Mouse (Mus musculus) liver, embryonic 16.5 days (tissue): ENCODE results near the gene Minpp1. TPM values are rescaled to one million over a fixed set of nuclear protein-coding genes. Genes with fewer than 3 reads are reported as not detected.

Experiments used
- ATAC-seq: fragments of 200-750 bp; cut with Nextera tagmentation; 2 replicates; pipeline ENCODE4 v1.8.0; 2017; ENCODE audit warnings: low read depth, mild to moderate bottlenecking, moderate number of reproducible peaks, moderate library complexity
- H3K27ac ChIP-seq: fragments of 300-500 bp; sonication (generic); 2 replicates; pipeline ENCODE4 v1.5.1; 2014; ENCODE audit warnings: mild to moderate bottlenecking, low read length
- H3K27me3 ChIP-seq: fragments of 300-500 bp; sonication (generic); 2 replicates; pipeline ENCODE4 v1.6.1; 2014; ENCODE audit warnings: low read depth, low read length, mixed read lengths; ENCODE audit not compliant: control insufficient read depth, insufficient read depth
- H3K36me3 ChIP-seq: fragments of 300-500 bp; sonication (generic); 2 replicates; pipeline ENCODE4 v1.6.1; 2014; ENCODE audit warnings: mild to moderate bottlenecking; ENCODE audit not compliant: control insufficient read depth, insufficient read depth
- H3K4me1 ChIP-seq: fragments of 300-500 bp; sonication (generic); 2 replicates; pipeline ENCODE4 v1.6.1; 2014; ENCODE audit warnings: low read depth, low read length, mixed read lengths; ENCODE audit not compliant: control insufficient read depth
- H3K4me2 ChIP-seq: fragments of 300-500 bp; sonication (generic); 2 replicates; pipeline ENCODE4 v1.6.1; 2014; ENCODE audit warnings: low read depth, low read length, mixed read lengths
- H3K4me3 ChIP-seq: fragments of 300-500 bp; sonication (generic); 2 replicates; pipeline ENCODE4 v1.5.1; 2014; ENCODE audit warnings: low read depth, mild to moderate bottlenecking, low read length
- H3K9ac ChIP-seq: fragments of 300-500 bp; sonication (generic); 2 replicates; pipeline ENCODE4 v1.6.1; 2014; ENCODE audit warnings: low read depth, low read length
- H3K9me3 ChIP-seq: fragments of 300-500 bp; sonication (generic); replicated peaks from 2 replicates; pipeline ENCODE4 v1.6.1; 2016; ENCODE audit warnings: low read length; ENCODE audit not compliant: control insufficient read depth
- WGBS: fragments of 180-500 bp; shearing (Covaris S2); extraction: QIAGEN DNeasy Blood & Tissue Kit; methylation state at CpG from one replicate; pipeline ENCODE4 v1.1.7; 2014; ENCODE audit not compliant: insufficient replicate concordance; 5-methylcytosine and 5-hydroxymethylcytosine counted together
- polyA plus RNA-seq: library from polyadenylated mRNA; unstranded; fragments of >200 nt; fragmentation: Nextera tagmentation; extraction: Ambion mirVana; gene quantifications from 2 replicates; pipeline ENCODE4 v1.2.1, GENCODE M21; 2015

Minpp1 gene
- polyA plus RNA-seq, 1 experiment from 2014 or later = 71.3 TPM

DNA sequence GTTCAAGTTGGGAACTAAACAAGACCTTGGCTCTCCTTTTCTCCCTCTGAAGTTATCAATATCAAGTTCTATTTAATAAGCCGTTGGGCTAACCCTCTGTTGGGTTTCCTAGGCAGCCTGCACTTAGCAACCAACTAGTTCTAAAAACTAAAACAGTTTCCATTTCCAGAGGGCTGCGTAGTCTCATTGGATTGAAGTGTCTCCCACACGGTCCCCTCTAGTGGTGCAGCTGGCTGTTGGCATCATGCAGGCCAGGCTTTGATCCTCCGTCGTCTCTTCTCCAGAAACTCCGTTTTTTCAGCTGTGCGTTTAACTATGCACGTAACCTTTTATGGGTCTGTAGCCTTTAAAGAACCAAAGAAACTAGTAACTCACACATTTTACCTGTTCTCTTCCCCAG lies 7.9 kb downstream of the Minpp1 start:
- H3K4me2 ChIP-seq = no peak overlapping the region
- no peak overlapping the region for H3K27ac ChIP-seq
- H3K4me1 ChIP-seq = peaks cover 9% of the 10 kb centered on the region
- 89% methylated on average over 8 of the region's 8 CpGs for WGBS
- ATAC-seq = no peak
- H3K9me3 ChIP-seq = no peaks in the 10 kb centered on the region
- no peak overlapping the region for H3K9ac ChIP-seq
- H3K36me3 ChIP-seq = peaks cover 35% of the 10 kb centered on the region
- no peak overlapping the region for H3K4me3 ChIP-seq
- no peaks in the 10 kb centered on the region for H3K27me3 ChIP-seq

DNA sequence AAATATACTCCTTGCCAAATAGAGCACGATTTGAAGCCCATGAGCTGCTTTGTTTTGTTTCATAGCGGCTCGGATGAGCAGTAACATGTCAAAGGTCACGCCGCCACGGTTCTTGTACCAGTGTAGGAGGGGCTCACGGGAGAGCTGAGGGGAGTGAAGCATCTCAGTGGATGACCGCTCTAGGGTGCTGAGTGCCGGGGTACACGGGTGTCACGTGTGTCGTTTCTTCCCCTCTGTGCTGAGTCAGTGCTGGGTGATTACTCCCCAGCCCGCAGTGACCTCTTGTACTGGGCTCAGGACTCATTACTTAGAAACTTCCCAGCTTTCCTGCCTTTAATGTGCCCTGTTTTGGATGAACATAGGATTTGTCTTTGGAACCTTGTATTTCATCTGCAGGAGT lies 9.0 kb downstream of the Minpp1 start:
- Histone ChIP-seq H3K4me3 (no peak overlapping the region), H3K27me3 (no peaks in the 10 kb centered on the region), H3K27ac (no peak overlapping the region), H3K9ac (no peak overlapping the region), H3K36me3 (peaks cover 42% of the 10 kb centered on the region), H3K4me1 (peaks cover 5% of the 10 kb centered on the region), H3K4me2 (no peak overlapping the region), H3K9me3 (no peaks in the 10 kb centered on the region)
- ATAC-seq = no peak
- WGBS = 84% methylated on average over 13 of the region's 13 CpGs

DNA sequence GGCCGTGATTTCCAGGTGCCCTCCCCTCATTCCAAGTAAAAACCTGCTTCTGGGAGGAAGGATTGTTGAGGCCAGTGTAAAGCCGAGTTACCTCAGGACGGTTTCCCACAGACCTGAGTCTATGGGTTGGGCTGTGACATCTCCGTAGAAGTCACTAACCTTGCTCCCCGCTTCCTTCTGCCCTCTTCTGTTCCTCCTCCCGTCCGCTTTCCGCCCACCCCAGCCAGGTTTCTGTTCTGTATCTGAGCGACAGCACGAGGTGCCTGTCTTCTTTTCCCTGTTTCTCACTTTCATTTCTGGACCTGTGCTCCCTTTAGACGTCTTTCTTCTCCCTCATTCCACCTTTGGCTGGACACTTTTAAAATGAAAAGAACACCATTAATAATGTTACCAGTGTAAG lies 9.5 kb downstream of the Minpp1 start:
- ATAC-seq = no peak
- Histone ChIP-seq H3K27ac (no peak overlapping the region), H3K36me3 (peaks cover 42% of the 10 kb centered on the region), H3K27me3 (no peaks in the 10 kb centered on the region), H3K9ac (no peak overlapping the region), H3K4me1 (peaks cover 5% of the 10 kb centered on the region), H3K4me3 (no peak overlapping the region), H3K4me2 (no peak overlapping the region), H3K9me3 (no peaks in the 10 kb centered on the region)
- 78% methylated on average over 11 of the region's 11 CpGs for WGBS

DNA sequence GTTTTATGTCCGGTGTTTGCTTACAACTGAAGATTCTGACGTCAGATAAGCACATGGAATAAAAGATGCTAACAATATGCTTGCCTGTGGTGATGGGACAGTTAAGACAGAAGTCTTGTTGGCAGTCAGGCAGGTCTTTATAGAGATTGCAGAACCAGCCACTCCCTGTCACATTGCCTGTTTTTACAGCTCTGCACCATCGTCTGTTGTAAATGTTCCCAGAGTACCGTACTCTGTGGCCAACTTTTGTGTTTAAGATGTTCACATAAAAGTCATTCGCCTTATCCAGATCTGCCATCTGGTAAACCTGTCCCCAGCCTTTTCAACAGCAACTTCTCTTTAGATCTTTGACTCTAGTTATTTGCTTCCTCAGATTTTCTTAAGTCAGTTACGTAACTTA lies 11.8 kb downstream of the Minpp1 start:
- Histone ChIP-seq H3K27ac (no peak overlapping the region), H3K4me1 (no peaks in the 10 kb centered on the region; the same call in 1 of the 2 replicates), H3K9ac (no peak overlapping the region), H3K27me3 (no peaks in the 10 kb centered on the region), H3K9me3 (no peaks in the 10 kb centered on the region), H3K36me3 (peaks cover 42% of the 10 kb centered on the region), H3K4me3 (no peak overlapping the region), H3K4me2 (no peak overlapping the region)
- 64% methylated on average over 6 of the region's 6 CpGs for WGBS
- ATAC-seq = no peak

DNA sequence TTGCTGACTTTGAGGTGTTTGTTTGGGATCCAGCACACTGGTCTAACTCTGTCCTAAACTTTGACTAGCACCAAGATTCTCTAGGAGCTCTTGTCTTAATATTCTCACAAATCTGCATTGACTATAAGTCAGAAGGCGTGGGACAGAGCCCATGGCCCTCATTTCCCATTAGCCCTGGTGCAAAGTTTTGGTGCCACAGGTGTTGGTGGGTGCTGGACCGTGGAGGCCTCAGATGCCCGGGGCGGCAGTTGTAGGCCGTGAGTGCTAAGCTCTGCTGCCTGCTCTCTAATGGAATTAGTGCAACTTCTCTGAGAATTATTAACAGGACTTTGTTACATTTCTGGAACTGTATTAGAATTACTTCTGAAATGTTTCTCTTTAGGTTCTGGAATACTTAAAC lies 12.4 kb downstream of the Minpp1 start:
- H3K27me3 ChIP-seq = no peaks in the 10 kb centered on the region
- H3K4me2 ChIP-seq = no peak overlapping the region
- H3K4me1 ChIP-seq = no peaks in the 10 kb centered on the region; the same call in 1 of the 2 replicates
- ATAC-seq = no peak
- H3K36me3 ChIP-seq = peaks cover 40% of the 10 kb centered on the region
- no peaks in the 10 kb centered on the region for H3K9me3 ChIP-seq
- no peak overlapping the region for H3K27ac ChIP-seq
- no peak overlapping the region for H3K9ac ChIP-seq
- H3K4me3 ChIP-seq = no peak overlapping the region
- WGBS = 93% methylated on average over 5 of the region's 5 CpGs

DNA sequence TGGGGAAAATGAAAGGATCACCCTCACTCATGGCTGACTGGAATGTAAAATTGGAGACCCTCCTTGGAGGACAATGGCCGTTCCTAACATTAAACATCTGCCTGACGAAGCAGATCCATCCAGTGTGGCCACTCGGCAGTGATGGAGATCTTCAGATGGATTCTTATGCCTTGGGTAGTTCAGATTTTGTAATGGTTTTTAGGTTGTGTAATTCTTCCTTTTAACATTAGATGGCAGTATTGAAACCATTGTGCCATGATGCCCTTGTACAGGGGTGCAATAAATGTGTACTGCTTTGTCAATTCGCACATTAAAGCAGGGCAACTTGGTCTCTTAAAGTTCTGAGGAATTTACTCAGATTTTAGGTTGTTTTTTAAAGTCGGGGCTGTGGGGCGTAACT lies 15.8 kb downstream of the Minpp1 start:
- no peak overlapping the region for H3K9ac ChIP-seq
- no peak overlapping the region for H3K4me2 ChIP-seq
- peaks cover 33% of the 10 kb centered on the region for H3K36me3 ChIP-seq
- H3K9me3 ChIP-seq = no peaks in the 10 kb centered on the region
- H3K27me3 ChIP-seq = no peaks in the 10 kb centered on the region
- ATAC-seq = no peak
- no peak overlapping the region for H3K27ac ChIP-seq
- H3K4me1 ChIP-seq = peaks cover 3% of the 10 kb centered on the region
- 67% methylated on average over 6 of the region's 6 CpGs for WGBS
- no peak overlapping the region for H3K4me3 ChIP-seq

DNA sequence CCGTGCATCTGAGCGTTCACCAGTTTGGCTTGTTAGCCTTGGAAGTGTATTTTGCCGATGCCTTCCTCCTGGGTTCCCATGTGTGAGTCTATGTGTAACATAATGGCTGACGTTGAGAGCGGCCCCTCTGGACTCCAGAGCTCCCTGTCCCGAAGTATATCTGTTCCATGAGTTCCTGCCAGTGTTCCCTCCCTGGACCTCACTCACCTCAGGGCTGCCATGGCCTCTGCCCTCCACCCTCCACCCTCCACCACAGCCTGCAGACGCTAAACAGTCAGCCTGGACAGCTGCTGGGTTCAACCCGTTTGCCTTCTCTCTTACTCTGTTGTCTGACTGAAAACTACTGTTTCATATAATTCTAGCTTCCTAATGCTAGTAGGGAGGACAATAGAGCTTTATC lies 20.5 kb downstream of the Minpp1 start:
- Histone ChIP-seq H3K27me3 (no peaks in the 10 kb centered on the region), H3K36me3 (peaks cover 25% of the 10 kb centered on the region), H3K9ac (no peak overlapping the region), H3K27ac (peak overlapping the region; percentile 60), H3K4me2 (no peak overlapping the region), H3K4me3 (no peak overlapping the region), H3K9me3 (no peaks in the 10 kb centered on the region), H3K4me1 (peaks cover 31% of the 10 kb centered on the region)
- 75% methylated on average over 8 of the region's 8 CpGs for WGBS
- no peak for ATAC-seq

DNA sequence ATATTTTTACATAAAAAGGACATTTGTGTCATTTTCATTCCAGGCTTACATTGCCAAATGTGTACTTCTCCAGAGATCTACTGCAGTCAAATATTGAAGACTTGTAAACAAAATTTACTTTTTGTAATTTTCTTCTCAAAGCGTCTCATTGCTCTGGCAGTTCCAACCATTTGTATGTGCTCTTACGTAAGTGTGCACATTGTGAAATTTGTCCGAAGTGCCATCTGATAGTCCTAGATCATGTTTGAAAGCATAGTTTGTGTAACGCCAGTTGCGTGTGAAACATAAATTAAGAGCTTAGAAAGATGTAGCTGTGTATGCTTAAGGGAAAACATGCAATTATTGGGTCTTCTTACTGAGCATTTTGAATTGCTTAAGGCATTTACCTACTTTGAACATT lies 20.9 kb downstream of the Minpp1 start:
- whole genome bisulfite sequencing = 71% methylated on average over 5 of the region's 5 CpGs
- peaks cover 36% of the 10 kb centered on the region for H3K4me1 ChIP-seq

DNA sequence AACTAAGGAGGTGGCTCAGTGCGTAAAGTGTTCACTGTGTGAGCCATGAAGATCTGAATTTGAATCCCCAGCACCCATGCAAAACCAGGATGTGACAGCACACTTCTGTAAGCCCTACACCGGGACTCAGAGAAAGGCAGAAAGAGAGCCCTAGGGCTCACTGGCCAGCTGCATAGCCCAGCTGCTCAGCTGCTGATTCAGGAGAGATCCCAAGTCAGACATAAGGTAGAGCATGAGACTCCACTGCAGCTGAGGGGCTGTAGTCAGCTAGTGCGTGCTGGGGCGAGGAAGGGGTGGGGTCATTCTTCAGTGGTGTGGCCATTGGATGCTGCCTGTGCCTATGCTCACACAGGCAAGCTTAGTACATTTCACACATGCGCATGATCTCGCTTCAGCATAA lies 21.5 kb downstream of the Minpp1 start:
- 79% methylated on average over 6 of the region's 6 CpGs for WGBS
- no peak overlapping the region for H3K4me2 ChIP-seq
- peaks cover 3% of the 10 kb centered on the region; the same call in 1 of the 2 replicates for H3K9me3 ChIP-seq
- no peak for ATAC-seq
- no peaks in the 10 kb centered on the region for H3K27me3 ChIP-seq
- H3K9ac ChIP-seq = no peak overlapping the region
- H3K36me3 ChIP-seq = peaks cover 25% of the 10 kb centered on the region
- no peak overlapping the region for H3K4me3 ChIP-seq
- 0 out of 2 replicates have a peak overlapping the region, but pooled peaks have one; percentile 12 for H3K27ac ChIP-seq
- peaks cover 36% of the 10 kb centered on the region for H3K4me1 ChIP-seq

More for the DNA sequence above, 20.9 kb downstream of the Minpp1 start:
- Histone ChIP-seq H3K27me3 (no peaks in the 10 kb centered on the region), H3K9me3 (no peaks in the 10 kb centered on the region), H3K9ac (no peak overlapping the region), H3K36me3 (peaks cover 22% of the 10 kb centered on the region), H3K27ac (no peak overlapping the region), H3K4me3 (no peak overlapping the region), H3K4me2 (no peak overlapping the region)
- ATAC-seq = no peak
